Mouse (Mus musculus) forebrain, postnatal 0 days (tissue): ENCODE results near the gene Snap23. TPM values are rescaled to one million over a fixed set of nuclear protein-coding genes. Genes with fewer than 3 reads are reported as not detected.
"Not testable (repeated sequence)": the region's sequence is repeated elsewhere in the genome, so short reads cannot be mapped to it uniquely, and the experiment has no call there.

Experiments
- ATAC-seq: fragments of 200-750 bp; cut with Nextera tagmentation; 2 replicates; pipeline ENCODE4 v1.8.0; 2017; ENCODE audit warnings: mild to moderate bottlenecking, moderate library complexity
- DNase-seq: peaks from one replicate; pipeline ENCODE4 v3.0.0-alpha.2; 2015
- H3K27ac ChIP-seq: fragments of 300-500 bp; sonication (generic); 2 replicates; pipeline ENCODE4 v1.5.1; 2014; ENCODE audit warnings: low read depth, mild to moderate bottlenecking, antibody characterized with exemption, low read length, moderate library complexity, mixed read lengths
- H3K27me3 ChIP-seq: fragments of 300-500 bp; sonication (generic); 2 replicates; pipeline ENCODE4 v1.6.1; 2014; ENCODE audit warnings: mild to moderate bottlenecking, low read length, mixed read lengths; ENCODE audit not compliant: insufficient read depth
- H3K36me3 ChIP-seq: fragments of 300-500 bp; sonication (generic); 2 replicates; pipeline ENCODE4 v1.6.1; 2014; ENCODE audit warnings: mild to moderate bottlenecking, moderate library complexity; ENCODE audit not compliant: insufficient read depth
- H3K4me1 ChIP-seq: fragments of 300-500 bp; sonication (generic); 2 replicates; pipeline ENCODE4 v1.6.1; 2014; ENCODE audit warnings: antibody characterized with exemption; ENCODE audit not compliant: insufficient read depth
- H3K4me2 ChIP-seq: fragments of 300-500 bp; sonication (generic); 2 replicates; pipeline ENCODE4 v1.6.1; 2014; ENCODE audit warnings: low read depth, mild to moderate bottlenecking, moderate library complexity
- H3K4me3 ChIP-seq: fragments of 300-500 bp; sonication (generic); 2 replicates; pipeline ENCODE4 v1.5.1; 2014; ENCODE audit warnings: low read depth, low read length, mixed read lengths
- H3K9ac ChIP-seq: fragments of 300-500 bp; sonication (generic); 2 replicates; pipeline ENCODE4 v1.6.1; 2014; ENCODE audit warnings: mild to moderate bottlenecking
- H3K9me3 ChIP-seq: fragments of 300-500 bp; sonication (generic); 2 replicates; pipeline ENCODE4 v1.6.1; 2016; ENCODE audit warnings: low read length
- CTCF ChIP-seq: sonication (generic); IDR thresholded peaks from 2 replicates; pipeline ENCODE4 v1.5.1; 2016; ENCODE audit warnings: antibody characterized with exemption, control low read depth, low read depth
- WGBS: fragments of 180-500 bp; shearing (Covaris S2); extraction: QIAGEN DNeasy Blood & Tissue Kit; methylation state at CpG from one replicate; pipeline ENCODE4 v1.1.7; 2014; 5-methylcytosine and 5-hydroxymethylcytosine counted together
- polyA plus RNA-seq: library from polyadenylated mRNA; unstranded; fragments of >200 nt; fragmentation: Nextera tagmentation; extraction: Ambion mirVana; gene quantifications from 2 replicates; pipeline ENCODE4 v1.2.1, GENCODE M21; 2015
- total RNA-seq: library from RNA; depleted of rRNA; stranded (reverse); fragments of >200 nt; gene quantifications from 2 replicates; pipeline ENCODE4 v1.2.3, GENCODE M21; 2014

The Snap23 gene
- total and polyA plus RNA-seq, 2 experiments from 2014 or later, result 8.9 to 23.1 TPM

DNA sequence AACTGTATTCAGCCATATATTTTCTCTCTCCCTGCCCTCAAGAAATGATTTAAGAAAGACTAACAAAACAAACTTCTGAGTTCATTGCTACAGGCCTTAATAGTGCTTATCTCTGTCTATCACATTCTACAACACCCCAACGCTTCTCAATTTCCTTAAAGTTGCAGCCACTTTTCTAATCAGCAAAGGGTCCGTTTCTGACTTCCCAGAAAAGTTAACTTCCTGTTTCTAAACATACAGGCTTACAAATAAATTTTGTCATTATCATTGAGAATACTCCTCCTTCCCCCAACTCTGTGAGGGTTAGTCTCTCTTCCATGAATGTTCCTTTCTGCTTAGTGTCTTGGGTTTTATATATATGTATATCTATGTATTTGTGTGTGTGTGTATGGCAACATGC, 2.1 kb upstream of the Snap23 start:
- Histone ChIP-seq H3K9ac (no peak overlapping the region), H3K4me2 (no peak overlapping the region), H3K9me3 (no peaks in the 10 kb centered on the region), H3K27ac (no peak overlapping the region), H3K4me3 (no peak overlapping the region), H3K36me3 (no peaks in the 10 kb centered on the region), H3K4me1 (peaks cover 7% of the 10 kb centered on the region; the same call in 1 of the 2 replicates), H3K27me3 (no peaks in the 10 kb centered on the region)
- ATAC-seq (no peak), DNase-seq (no peak)
- WGBS, result 91% methylated on average over 2 of the region's 2 CpGs
- no peak for TF ChIP-seq CTCF

DNA sequence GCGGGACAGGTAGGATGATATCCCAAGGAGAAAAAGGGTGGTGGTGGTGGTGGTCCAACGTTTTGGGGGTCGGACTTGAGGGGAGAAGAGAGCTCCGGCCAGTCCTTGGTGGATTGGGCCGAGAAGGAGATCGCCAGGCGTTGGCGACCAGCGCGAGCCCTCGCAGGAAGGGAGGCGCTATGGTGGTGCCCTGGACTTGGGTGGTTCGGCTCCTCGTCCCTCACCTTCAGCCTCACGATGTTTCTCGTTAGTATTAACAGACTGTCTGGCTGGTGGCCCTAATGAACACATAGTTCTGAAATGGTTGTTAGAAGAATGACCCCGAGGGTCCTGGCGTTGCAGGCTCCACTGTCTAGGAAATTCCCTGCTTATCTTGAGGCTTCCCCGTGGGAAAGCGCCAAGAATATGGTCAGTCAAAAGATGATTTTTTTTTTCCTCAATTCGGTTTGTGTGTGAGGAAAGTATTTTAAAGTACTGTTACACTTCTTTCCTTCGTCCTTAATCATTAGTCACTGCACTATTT, 388 bp downstream of the Snap23 start:
- Histone ChIP-seq H3K4me2 (peak overlapping the region; percentile 84), H3K9me3 (no peaks in the 10 kb centered on the region), H3K27ac (peak overlapping the region; percentile 54; the same call in 1 of the 2 replicates), H3K36me3 (no peaks in the 10 kb centered on the region), H3K9ac (peak overlapping the region; percentile 62), H3K4me3 (peak overlapping the region; percentile 62), H3K27me3 (no peaks in the 10 kb centered on the region), H3K4me1 (peaks cover 3% of the 10 kb centered on the region; the same call in 1 of the 2 replicates)
- ATAC-seq (peak; percentile 51), DNase-seq (peak; percentile 4)
- under 1% methylated on average over 22 of the region's 22 CpGs for WGBS
- no peak for TF ChIP-seq CTCF

DNA sequence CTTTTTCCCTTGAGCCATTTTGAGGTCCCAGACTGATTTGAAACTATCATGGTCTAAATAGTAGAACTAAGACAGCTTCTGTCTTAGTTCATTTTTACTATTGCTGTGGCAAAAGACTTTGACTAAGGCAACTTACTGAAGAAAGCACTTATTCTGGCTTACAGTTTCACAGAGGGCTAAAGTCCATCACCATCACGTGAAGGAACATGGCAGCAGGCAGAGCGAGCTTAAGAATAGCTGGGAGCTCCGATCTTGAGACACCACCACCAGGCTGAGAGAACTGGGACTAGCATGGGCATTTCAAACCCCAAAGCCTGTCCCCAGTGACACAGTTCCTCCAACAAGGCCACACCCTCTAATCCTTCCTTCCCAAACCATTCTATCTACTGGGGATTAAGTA, 3.6 kb downstream of the Snap23 start:
- no peak overlapping the region for H3K9ac ChIP-seq
- H3K4me3 ChIP-seq, result no peak overlapping the region
- no peak overlapping the region for H3K27ac ChIP-seq
- ATAC-seq (no peak), DNase-seq (no peak)
- no peak overlapping the region for H3K4me2 ChIP-seq
- no peak for TF ChIP-seq CTCF
- 98% methylated on average over 3 of the region's 3 CpGs for WGBS
- no peaks in the 10 kb centered on the region for H3K36me3 ChIP-seq
- H3K27me3 ChIP-seq, result no peaks in the 10 kb centered on the region
- H3K9me3 ChIP-seq, result no peaks in the 10 kb centered on the region
- no peaks in the 10 kb centered on the region for H3K4me1 ChIP-seq

DNA sequence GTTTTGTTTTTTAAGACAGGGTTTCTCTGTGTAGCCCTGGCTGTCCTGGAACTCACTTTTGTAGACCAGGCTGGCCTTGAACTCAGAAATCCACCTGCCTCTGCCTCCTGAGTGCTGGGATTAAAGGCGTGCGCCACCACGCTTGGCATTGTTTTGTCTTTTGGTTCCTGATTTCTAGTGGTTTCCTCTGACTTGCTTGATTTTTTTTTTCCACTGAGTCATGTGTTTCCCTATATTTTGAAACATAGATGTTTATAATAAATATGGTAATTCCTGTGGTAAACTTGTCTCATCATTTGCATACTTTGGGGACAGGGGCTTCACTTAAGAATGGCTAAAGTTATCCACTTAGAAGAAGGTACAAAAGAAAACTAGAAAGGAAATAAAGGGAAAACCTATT, 4.7 kb downstream of the Snap23 start:
- H3K9ac ChIP-seq, ATAC-seq, H3K36me3 ChIP-seq, H3K4me2 ChIP-seq, H3K27me3 ChIP-seq, H3K9me3 ChIP-seq, H3K27ac ChIP-seq, DNase-seq, H3K4me3 ChIP-seq, H3K4me1 ChIP-seq: not testable (repeated sequence)
- over 99% methylated on average over 3 of the region's 3 CpGs for WGBS

DNA sequence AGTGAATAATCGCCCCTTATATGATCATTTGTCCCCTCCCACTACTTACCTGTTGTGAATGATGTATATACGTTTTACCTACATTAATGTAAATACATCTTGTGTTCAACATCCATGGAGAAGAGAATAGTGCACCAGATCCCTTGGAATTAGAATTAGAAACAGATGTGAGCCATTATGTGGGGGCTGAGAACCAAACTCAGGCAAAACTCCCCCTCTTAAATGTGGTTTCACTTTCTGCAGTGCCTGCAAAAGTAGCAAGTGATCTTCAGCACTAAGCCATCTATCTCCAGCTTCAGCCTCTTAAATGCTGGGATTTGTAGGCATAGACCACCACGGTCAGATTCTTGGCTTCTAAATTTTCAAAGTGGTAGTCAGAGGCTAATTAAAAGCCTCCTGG, 7.7 kb downstream of the Snap23 start:
- DNase-seq (no peak), ATAC-seq (no peak)
- no peak overlapping the region for H3K9ac ChIP-seq
- no peaks in the 10 kb centered on the region for H3K27me3 ChIP-seq
- no peak overlapping the region for H3K27ac ChIP-seq
- H3K36me3 ChIP-seq, result no peaks in the 10 kb centered on the region
- H3K4me2 ChIP-seq, result no peak overlapping the region
- no peak overlapping the region for H3K4me3 ChIP-seq
- WGBS, result 87% methylated on average over 3 of the region's 3 CpGs
- no peak for TF ChIP-seq CTCF
- no peaks in the 10 kb centered on the region for H3K4me1 ChIP-seq
- H3K9me3 ChIP-seq, result no peaks in the 10 kb centered on the region

DNA sequence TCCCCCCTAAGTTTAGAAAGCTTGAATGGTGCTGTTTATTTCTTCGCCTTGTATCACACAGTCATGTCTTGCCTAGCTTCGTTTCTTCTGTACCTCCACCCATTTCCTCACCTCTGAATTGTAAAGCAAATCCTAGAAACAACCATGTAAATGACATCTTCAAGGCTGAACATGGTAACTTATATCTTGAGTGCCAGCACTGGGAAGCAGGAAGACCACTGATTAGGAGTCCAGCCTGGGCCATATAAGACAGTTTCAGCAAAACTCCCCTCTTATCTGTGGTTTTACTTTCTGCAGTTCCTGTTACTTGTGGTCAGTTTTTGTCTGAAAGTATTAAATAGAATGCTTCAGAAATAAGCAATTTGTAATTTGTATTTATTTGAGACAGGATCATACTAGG, 8.5 kb downstream of the Snap23 start:
- TF ChIP-seq CTCF, result no peak
- Histone ChIP-seq H3K27ac (no peak overlapping the region), H3K36me3 (no peaks in the 10 kb centered on the region), H3K9ac (no peak overlapping the region), H3K27me3 (no peaks in the 10 kb centered on the region), H3K4me1 (no peaks in the 10 kb centered on the region), H3K4me3 (no peak overlapping the region), H3K9me3 (no peaks in the 10 kb centered on the region), H3K4me2 (no peak overlapping the region)
- WGBS, result 96% methylated on average over 2 of the region's 2 CpGs
- DNase-seq (no peak), ATAC-seq (no peak)

DNA sequence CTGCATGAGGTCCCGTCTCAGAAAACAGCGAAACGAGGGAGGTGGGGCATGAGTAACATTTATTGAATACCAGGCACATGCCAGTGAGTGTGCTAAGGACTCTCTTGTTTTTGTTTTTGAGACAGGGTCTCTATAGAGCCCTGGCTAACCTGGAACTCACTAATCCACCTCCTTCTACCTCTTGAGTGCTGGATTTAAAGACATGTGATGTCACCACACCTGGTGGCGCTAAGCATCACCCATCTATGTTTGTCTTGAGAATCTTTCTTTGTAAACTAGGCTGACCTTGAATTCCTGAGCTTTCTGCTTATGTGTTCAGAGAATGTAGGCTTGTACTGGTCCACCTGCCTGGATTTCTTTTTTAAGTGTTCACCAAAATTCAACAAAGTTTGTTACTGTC, 10.3 kb downstream of the Snap23 start:
- DNase-seq (no peak), ATAC-seq (no peak)
- Histone ChIP-seq H3K9me3 (no peaks in the 10 kb centered on the region), H3K27ac (no peak overlapping the region), H3K9ac (no peak overlapping the region), H3K4me3 (no peak overlapping the region), H3K4me2 (no peak overlapping the region), H3K4me1 (no peaks in the 10 kb centered on the region), H3K27me3 (no peaks in the 10 kb centered on the region), H3K36me3 (no peaks in the 10 kb centered on the region)
- no peak for TF ChIP-seq CTCF
- 72% methylated on average over 4 of the region's 4 CpGs for WGBS
